Mouse (Mus musculus): Measurements from ENCODE around the gene Olfr1495.
"Not testable (repeated sequence)": the region's sequence is repeated elsewhere in the genome, so short reads cannot be mapped to it uniquely, and the experiment has no call there.

The Olfr1495 gene

DNA sequence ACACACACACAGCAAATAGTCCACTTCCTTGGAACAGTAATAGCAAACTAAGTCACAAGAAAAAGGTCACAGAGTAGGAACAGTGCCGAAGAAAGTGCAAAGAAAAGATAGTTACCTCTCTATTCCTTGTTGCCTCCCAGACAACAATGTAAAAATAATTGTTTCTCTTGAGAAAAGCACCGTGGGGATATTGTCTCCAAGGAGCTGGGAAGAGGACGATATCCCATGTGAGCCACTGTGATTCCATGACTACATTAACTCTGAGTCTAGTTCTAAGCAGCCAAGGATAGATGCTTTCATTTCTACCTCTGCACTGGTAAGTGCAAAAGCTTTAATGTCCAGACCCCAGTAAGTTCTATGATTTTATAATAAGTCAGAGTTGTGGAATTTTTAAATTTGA, at the start of gene Olfr1495:
Olfr1495 (plus strand) TSS at position 301 of the 400 bp plus-strand sequence.
- no peak for DNase-seq (ENCODE audit: low spot score)

DNA sequence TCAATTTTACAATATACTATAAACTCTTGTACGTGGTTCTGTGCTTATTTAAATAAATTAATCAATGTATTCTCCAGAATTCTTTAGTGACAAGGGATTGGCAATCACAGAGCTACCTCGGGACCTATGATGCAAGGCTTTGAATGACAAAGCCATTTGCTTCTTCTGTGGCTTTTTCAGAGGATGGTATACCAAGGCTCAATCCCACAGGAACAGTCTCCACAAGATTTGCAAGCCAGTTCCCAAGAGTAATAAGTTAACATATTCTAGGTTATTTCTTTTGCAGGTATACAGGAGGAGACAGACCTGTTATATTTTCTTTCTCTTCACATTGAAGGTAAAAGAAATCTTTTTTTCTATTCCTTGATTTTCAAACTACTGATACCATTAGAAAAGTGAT, 41.4 kb upstream of the Olfr1495 start, which contains the start of gene Olfr1493-ps1:
Olfr1493-ps1 (plus strand) TSS at position 301 of the 400 bp plus-strand sequence.
- no peak for DNase-seq (ENCODE audit: low spot score)

GRCm38 (mm10) chr19:13739428-13739827, 25.0 kb upstream of the Olfr1495 start, which contains the start of gene Olfr1494:
TSS of gene Olfr1494 (plus strand) at chr19:13739728.
- no peak for DNase-seq (ENCODE audit: low spot score)

DNA sequence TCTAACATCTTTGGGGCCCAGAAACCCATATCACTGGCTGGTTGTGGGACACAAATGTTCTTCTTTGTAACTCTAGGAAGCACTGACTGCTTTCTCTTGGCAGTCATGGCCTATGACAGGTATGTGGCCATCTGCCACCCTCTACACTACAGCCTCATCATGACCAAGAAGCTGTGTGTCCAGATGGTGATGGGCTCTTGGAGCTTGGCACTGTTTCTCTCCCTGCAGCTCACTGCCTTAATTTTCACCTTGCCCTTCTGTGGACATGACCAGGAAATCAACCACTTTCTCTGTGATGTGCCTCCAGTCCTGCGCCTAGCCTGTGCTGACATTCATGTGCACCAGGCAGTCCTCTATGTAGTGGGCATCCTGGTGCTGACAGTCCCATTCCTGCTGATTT, 15.0 kb upstream of the Olfr1495 start:
- DNase-seq (ENCODE audit: low spot score), result no peak

DNA sequence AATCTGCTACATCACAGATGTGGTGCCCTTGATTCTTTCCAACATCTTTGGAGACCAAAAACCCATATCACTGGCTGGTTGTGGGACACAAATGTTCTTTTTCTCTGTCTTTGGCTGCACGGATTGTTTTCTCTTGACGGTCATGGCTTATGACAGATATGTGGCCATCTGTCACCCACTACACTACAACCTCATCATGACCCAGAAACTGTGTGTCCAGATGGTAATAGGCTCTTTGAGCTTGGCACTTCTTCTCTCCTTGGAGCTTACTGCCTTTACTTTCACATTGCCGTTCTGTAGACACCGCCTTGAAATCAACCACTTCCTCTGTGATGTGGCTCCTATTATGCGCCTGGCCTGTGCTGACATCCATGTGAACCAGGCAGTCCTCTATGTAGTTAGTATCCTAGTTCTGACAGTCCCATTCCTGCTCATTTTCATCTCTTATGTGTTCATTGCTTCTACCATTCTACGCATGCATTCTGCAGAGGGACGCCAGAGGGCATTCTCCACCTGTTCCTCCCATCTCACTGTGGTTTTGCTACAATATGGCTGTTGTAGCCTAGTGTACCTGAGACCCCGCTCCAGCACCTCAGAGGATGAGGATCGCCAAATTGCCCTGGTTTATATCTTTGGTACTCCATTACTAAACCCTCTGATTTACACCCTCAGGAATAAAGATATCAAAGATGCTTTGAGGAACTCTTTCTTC, 4.3 kb downstream of the Olfr1495 start:
- DNase-seq (ENCODE audit: low spot score), result no peak

DNA sequence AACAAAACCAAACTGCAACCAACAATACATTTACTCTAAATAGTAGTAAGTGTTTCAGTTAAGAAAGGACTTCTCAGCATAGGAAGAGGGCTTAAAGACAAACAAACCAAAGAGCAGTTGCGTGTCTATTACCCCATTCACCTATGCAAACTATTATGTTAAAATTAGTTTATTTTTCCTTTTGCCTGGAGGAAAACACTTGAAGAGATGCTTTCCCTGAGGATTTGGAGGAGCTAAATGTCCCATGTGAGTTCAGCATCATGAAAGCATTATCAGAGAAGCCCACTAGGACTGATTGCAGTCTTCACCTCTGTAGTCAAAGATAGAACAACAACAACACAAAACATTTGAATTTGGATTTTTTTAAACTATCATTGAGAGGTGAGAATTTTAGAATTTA, 13.2 kb downstream of the Olfr1495 start, which contains the start of gene Olfr1496:
Olfr1496 (plus strand) TSS at position 301 of the 400 bp plus-strand sequence.
- DNase-seq (ENCODE audit: low spot score), result no peak

DNA sequence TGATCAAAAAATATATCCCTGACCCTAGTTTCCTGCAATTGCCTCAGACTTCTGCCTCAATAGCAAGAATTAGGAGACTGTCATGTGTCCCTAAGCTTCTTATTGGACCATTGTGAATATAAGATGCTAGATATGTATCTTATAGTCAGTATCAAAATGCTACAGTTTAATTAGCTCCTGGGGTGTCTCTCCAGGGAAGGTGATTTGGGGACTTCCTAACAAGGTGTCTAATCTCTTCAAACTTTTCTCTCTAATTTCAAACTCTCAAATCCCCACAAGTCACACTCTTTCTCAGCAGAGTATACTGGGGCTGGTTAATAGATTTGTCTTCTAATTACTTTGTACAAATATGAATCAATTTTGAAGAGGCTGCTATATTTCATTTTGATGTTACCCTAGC, 33.7 kb downstream of the Olfr1495 start, which contains the start of gene Olfr1497:
Olfr1497 (minus strand) TSS at position 101 of the 400 bp plus-strand sequence.
- DNase-seq (ENCODE audit: low spot score), result no peak

- DNase-seq (ENCODE audit: low spot score), result not testable (repeated sequence)
These were observed 41.1 kb downstream of the Olfr1495 start for GRCm38 (mm10) chr19:13805486-13805885.

GRCm38 (mm10) chr19:13812823-13813222, 48.4 kb downstream of the Olfr1495 start:
- DNase-seq (ENCODE audit: low spot score), result no peak

GRCm38 (mm10) chr19:13818827-13819226, 54.4 kb downstream of the Olfr1495 start:
- DNase-seq (ENCODE audit: low spot score), result no peak

DNA sequence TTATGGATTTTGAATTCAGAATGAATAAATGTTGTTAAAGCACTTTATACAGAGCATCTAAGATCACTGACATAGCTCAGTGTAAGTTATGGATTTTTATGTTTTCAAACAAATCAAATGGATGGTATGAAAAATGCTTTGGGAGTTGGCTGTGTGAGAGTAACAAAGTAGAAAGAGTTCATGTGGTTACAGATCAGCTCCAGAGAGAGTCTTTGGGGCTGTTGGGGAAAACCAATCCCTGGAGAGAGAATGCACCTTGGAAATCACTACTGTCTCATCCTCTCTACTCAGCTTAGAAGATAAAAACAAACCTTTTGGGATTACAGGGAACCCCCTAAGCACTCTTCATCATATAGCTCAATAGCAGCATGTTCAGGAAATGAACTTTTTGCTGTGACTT, 54.9 kb downstream of the Olfr1495 start, which contains the start of gene Olfr1499:
Olfr1499 (minus strand) TSS at position 101 of the 400 bp plus-strand sequence.
- no peak for DNase-seq (ENCODE audit: low spot score)

All from T-cell, adult 2 months (primary cell).